Mouse (Mus musculus): Measurements from ENCODE around the gene Atp8b4. TPM values are rescaled to one million over a fixed set of nuclear protein-coding genes. Genes with fewer than 3 reads are reported as not detected.

Gene Atp8b4
- polyA plus RNA-seq, 1 experiment from 2014 or later, result 0.12 TPM

DNA sequence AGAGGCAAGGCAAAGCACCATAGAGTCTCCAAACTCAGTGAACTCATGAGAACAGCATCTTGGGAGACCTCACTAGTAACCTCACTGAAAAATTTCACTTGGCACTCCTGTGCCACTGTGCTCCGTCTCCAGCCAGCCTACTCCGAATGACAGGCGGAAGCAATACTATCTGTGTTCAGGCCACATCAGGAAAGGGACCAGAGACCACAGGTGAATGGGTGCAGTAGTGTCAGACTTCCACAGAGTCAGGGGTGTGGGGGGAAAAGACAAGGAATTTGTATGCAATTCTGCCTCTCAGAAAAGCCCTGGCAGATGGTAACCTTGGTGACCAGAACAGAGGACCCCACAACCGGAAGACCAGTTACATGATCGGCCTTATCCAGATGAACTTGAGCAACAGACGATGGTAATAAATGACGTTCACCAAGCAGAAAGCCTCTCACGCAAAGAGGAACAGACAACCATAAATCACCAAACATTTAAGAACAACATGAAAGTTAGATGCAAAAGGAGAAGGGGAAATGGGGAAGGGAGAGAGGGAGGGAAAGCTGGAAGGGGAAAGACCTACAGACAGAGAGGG is 112.9 kb downstream of the Atp8b4 start:
- H3K36me3 ChIP-seq (ENCODE audit: control insufficient read depth, insufficient read depth), result no peaks in the 10 kb centered on the region
- no peak overlapping the region for H3K9ac ChIP-seq (ENCODE audit: low read depth, low read length)
- WGBS, result 69% methylated on average over 8 of the region's 8 CpGs
- H3K27me3 ChIP-seq (replicated peaks; ENCODE audit: control insufficient read depth, insufficient read depth, low read length), result no peaks in the 10 kb centered on the region
- H3K9me3 ChIP-seq (ENCODE audit: control insufficient read depth), result no peaks in the 10 kb centered on the region
- no peak overlapping the region for H3K4me3 ChIP-seq (ENCODE audit: low read depth, low read length)
- ATAC-seq, result no peak
- H3K27ac ChIP-seq (ENCODE audit: low read depth, low read length), result no peak overlapping the region
- no peaks in the 10 kb centered on the region for H3K4me1 ChIP-seq (replicated peaks; ENCODE audit: control insufficient read depth, insufficient read depth, low read length)
- TF ChIP-seq CTCF (IDR thresholded peaks at IDR 0.05; ENCODE audit: low read depth), result no peak
- H3K4me2 ChIP-seq (replicated peaks; ENCODE audit: low read depth), result no peak overlapping the region

DNA sequence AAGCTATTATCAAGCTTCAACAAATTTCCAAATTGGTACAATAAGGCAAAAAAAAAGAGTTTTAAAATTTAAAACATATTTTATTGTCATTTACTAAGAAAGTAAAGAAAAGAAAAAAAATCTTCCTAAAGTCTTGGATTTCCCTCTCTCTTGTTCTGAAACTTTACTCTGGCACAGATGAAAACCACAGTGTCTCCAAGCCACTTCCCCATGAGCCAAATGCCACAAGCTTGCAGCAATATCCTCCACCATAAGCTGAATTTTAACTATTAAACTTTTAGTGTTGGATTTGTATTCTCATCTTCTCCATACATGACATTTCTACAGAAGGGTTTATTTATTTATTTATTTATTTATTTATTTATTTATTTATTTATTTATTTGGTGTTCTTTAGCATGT is 114.4 kb downstream of the Atp8b4 start:
- no peak overlapping the region for H3K27ac ChIP-seq (ENCODE audit: low read depth, low read length)
- ATAC-seq, result no peak
- no peak for TF ChIP-seq CTCF (IDR thresholded peaks at IDR 0.05; ENCODE audit: low read depth)
- no peak overlapping the region for H3K4me3 ChIP-seq (ENCODE audit: low read depth, low read length)
- no peaks in the 10 kb centered on the region for H3K36me3 ChIP-seq (ENCODE audit: control insufficient read depth, insufficient read depth)
- H3K9me3 ChIP-seq (ENCODE audit: control insufficient read depth), result no peaks in the 10 kb centered on the region
- H3K4me2 ChIP-seq (replicated peaks; ENCODE audit: low read depth), result no peak overlapping the region
- no peaks in the 10 kb centered on the region for H3K4me1 ChIP-seq (replicated peaks; ENCODE audit: control insufficient read depth, insufficient read depth, low read length)
- no peak overlapping the region for H3K9ac ChIP-seq (ENCODE audit: low read depth, low read length)
- no peaks in the 10 kb centered on the region for H3K27me3 ChIP-seq (replicated peaks; ENCODE audit: control insufficient read depth, insufficient read depth, low read length)

DNA sequence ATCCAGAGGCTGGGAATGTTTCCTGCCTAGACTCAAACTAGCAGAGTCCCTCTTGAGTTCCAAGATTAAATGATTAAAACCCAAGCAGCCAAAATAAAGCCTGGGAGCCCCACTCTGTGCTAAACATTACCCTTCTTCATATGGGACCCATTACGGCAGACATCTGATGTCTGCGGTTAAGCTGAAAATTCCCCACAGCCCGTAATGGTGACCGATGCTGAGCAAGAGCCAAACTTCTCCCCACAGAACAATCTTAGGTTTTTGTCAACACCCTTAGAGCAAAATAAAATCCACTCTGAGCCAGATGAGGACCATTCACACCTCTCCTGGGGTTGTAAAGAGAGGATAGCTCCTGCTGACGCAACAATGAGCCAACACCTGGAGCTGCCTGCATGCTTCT is 120.2 kb downstream of the Atp8b4 start:
- no peak overlapping the region for H3K4me2 ChIP-seq (replicated peaks; ENCODE audit: low read depth)
- no peak for ATAC-seq
- WGBS, result 89% methylated on average over 5 of the region's 5 CpGs
- no peak overlapping the region for H3K9ac ChIP-seq (ENCODE audit: low read depth, low read length)
- no peaks in the 10 kb centered on the region for H3K36me3 ChIP-seq (ENCODE audit: control insufficient read depth, insufficient read depth)
- H3K27me3 ChIP-seq (replicated peaks; ENCODE audit: control insufficient read depth, insufficient read depth, low read length), result no peaks in the 10 kb centered on the region
- H3K4me1 ChIP-seq (replicated peaks; ENCODE audit: control insufficient read depth, insufficient read depth, low read length), result no peaks in the 10 kb centered on the region
- no peak overlapping the region for H3K4me3 ChIP-seq (ENCODE audit: low read depth, low read length)
- no peaks in the 10 kb centered on the region for H3K9me3 ChIP-seq (ENCODE audit: control insufficient read depth)
- no peak overlapping the region for H3K27ac ChIP-seq (ENCODE audit: low read depth, low read length)
- no peak for TF ChIP-seq CTCF (IDR thresholded peaks at IDR 0.05; ENCODE audit: low read depth)

DNA sequence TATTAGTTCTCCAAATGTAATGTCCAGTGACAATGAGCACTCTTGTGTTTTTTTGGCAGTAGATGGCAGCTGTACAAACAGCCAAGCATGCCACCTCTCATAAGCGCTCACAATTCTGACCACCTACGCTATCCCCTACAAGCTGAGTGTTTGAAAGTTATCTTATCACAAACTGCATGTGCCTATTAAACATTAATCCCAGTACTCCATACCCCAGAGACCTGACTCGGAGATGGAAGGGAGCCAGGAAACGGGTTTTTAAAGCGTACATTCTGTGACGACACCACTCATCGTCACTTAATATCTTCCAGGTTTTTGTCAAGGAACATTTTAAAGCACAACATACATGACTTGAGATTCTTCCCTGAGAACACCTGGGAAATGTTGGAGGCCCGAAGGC is 128.8 kb downstream of the Atp8b4 start:
- Histone ChIP-seq H3K4me3 (ENCODE audit: low read depth, low read length) (no peak overlapping the region), H3K9ac (ENCODE audit: low read depth, low read length) (no peak overlapping the region), H3K27me3 (replicated peaks; ENCODE audit: control insufficient read depth, insufficient read depth, low read length) (no peaks in the 10 kb centered on the region), H3K4me1 (replicated peaks; ENCODE audit: control insufficient read depth, insufficient read depth, low read length) (no peaks in the 10 kb centered on the region), H3K27ac (ENCODE audit: low read depth, low read length) (no peak overlapping the region), H3K4me2 (replicated peaks; ENCODE audit: low read depth) (no peak overlapping the region), H3K36me3 (ENCODE audit: control insufficient read depth, insufficient read depth) (no peaks in the 10 kb centered on the region), H3K9me3 (ENCODE audit: control insufficient read depth) (no peaks in the 10 kb centered on the region)
- WGBS, result 44% methylated on average over 8 of the region's 8 CpGs
- no peak for ATAC-seq
- no peak for TF ChIP-seq CTCF (IDR thresholded peaks at IDR 0.05; ENCODE audit: low read depth)

DNA sequence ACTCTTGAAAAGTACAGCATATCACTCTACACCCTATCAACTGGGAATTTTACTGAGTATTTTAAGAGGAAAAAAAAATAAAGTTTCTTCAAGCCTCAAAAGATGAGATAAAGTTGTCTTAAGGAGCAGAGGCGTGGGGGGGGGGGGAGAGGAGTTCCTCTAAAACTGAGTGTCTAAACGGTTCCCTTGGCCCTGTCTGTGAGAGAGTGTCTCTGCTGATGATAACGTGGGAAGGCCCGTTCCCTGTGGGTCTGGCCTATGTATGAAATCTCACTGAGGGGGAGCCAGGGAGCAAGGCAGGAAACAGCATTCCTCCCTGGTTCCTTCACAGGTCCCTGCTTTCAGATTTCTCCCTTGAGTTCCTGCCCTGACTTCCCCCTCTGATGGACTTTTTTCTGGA is 130.7 kb downstream of the Atp8b4 start:
- TF ChIP-seq CTCF (IDR thresholded peaks at IDR 0.05; ENCODE audit: low read depth), result no peak
- Histone ChIP-seq H3K4me3 (ENCODE audit: low read depth, low read length) (no peak overlapping the region), H3K27me3 (replicated peaks; ENCODE audit: control insufficient read depth, insufficient read depth, low read length) (no peaks in the 10 kb centered on the region), H3K4me2 (replicated peaks; ENCODE audit: low read depth) (no peak overlapping the region), H3K27ac (ENCODE audit: low read depth, low read length) (no peak overlapping the region), H3K36me3 (ENCODE audit: control insufficient read depth, insufficient read depth) (no peaks in the 10 kb centered on the region), H3K9me3 (ENCODE audit: control insufficient read depth) (no peaks in the 10 kb centered on the region), H3K9ac (ENCODE audit: low read depth, low read length) (no peak overlapping the region), H3K4me1 (replicated peaks; ENCODE audit: control insufficient read depth, insufficient read depth, low read length) (no peaks in the 10 kb centered on the region)
- no peak for ATAC-seq
- 61% methylated on average over 4 of the region's 4 CpGs for WGBS

DNA sequence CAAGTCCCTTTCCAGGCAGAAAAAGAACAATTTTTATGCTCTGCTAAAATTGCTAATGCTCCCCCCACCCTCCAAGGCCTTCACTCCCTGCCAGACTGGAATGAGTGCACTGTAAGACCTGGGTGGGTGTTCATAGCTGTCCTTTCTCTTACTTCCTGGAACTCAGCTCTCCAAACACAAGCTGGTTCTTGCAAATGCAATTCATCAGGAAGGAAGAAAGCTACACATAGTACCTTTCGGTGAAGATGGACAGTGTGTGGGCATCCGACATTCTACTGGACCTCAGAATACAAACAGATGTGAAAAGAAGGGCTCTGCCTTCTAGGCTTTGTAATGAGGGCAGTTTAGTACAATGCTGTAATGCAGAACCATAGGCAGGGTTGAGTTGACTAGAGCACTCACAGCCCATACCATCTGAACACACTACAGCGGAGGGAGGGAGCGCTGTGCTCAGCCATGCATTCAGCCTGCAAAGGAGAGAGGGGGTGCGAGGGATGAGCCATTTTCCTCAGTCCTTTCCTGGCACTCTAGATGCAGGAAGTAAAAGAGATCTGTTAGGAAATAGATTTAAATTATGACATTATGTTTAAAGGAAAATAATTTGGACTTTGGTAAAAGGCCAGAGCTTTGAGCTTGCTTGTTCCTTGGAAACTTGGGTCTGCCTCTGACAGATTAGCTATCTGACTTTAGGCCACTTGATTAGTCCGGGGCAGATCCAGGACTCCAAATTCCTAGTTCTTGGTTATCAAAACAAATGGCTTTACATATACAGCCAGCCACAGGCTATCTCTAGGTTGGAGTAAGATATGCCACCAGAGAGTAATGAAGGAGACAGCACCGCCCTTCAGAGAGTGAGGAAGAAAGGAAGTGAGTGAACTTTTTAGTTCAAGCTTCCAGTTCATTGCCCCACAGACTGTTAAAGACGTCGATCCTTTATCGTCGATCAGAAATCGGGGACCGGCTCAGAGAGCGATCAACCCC is 136.4 kb downstream of the Atp8b4 start:
- no peak for TF ChIP-seq CTCF (IDR thresholded peaks at IDR 0.05; ENCODE audit: low read depth)
- no peak overlapping the region for H3K4me3 ChIP-seq (ENCODE audit: low read depth, low read length)
- WGBS, result 72% methylated on average over 14 of the region's 14 CpGs
- ATAC-seq, result no peak
- H3K4me1 ChIP-seq (replicated peaks; ENCODE audit: control insufficient read depth, insufficient read depth, low read length), result no peaks in the 10 kb centered on the region
- H3K9ac ChIP-seq (ENCODE audit: low read depth, low read length), result no peak overlapping the region
- no peak overlapping the region for H3K27ac ChIP-seq (ENCODE audit: low read depth, low read length)
- no peaks in the 10 kb centered on the region for H3K27me3 ChIP-seq (replicated peaks; ENCODE audit: control insufficient read depth, insufficient read depth, low read length)
- no peaks in the 10 kb centered on the region for H3K9me3 ChIP-seq (ENCODE audit: control insufficient read depth)
- H3K4me2 ChIP-seq (replicated peaks; ENCODE audit: low read depth), result no peak overlapping the region
- H3K36me3 ChIP-seq (ENCODE audit: control insufficient read depth, insufficient read depth), result no peaks in the 10 kb centered on the region

All from intestine, postnatal 0 days (tissue).